Mouse (Mus musculus) myocyte (in vitro differentiated cells): ENCODE results near the gene Smco3. TPM values are rescaled to one million over a fixed set of nuclear protein-coding genes. Genes with fewer than 3 reads are reported as not detected.

ENCODE experiments used
- H3K27me3 ChIP-seq: one replicate; pipeline ENCODE4 v1.6.1; 2011; ENCODE audit not compliant: control insufficient read depth, insufficient read depth, insufficient read length
- H3K36me3 ChIP-seq: one replicate; pipeline ENCODE4 v1.6.1; 2011; ENCODE audit not compliant: control insufficient read depth, insufficient read depth
- H3K4me2 ChIP-seq: one replicate; pipeline ENCODE4 v1.6.1; 2011; ENCODE audit warnings: low read depth, control low read depth
- H3K4me3 ChIP-seq: one replicate; pipeline ENCODE4 v1.5.1; 2011; ENCODE audit warnings: mild to moderate bottlenecking, control low read depth, moderate library complexity
- H3K79me2 ChIP-seq: one replicate; pipeline ENCODE4 v1.6.1; 2011; ENCODE audit not compliant: control insufficient read depth, insufficient read depth
- H3ac ChIP-seq: one replicate; pipeline ENCODE4 v1.6.1; 2011; ENCODE audit not compliant: control insufficient read depth, insufficient read length
- CEBPB ChIP-seq: IDR thresholded peaks from 2 replicates; pipeline ENCODE4 v1.6.1; 2011; ENCODE audit warnings: mild to moderate bottlenecking, moderate library complexity; ENCODE audit not compliant: poor library complexity, insufficient read depth, severe bottlenecking
- E2F4 ChIP-seq: IDR thresholded peaks from one replicate; pipeline ENCODE4 v1.6.1; 2011; ENCODE audit warnings: mild to moderate bottlenecking, control low read depth, moderate library complexity; ENCODE audit not compliant: insufficient read depth
- MAX ChIP-seq: IDR thresholded peaks from one replicate; pipeline ENCODE4 v1.6.1; 2011; ENCODE audit warnings: low read depth, mild to moderate bottlenecking, control low read depth
- MYOD1 ChIP-seq, 3 experiments: IDR thresholded peaks; one replicate each; pipeline ENCODE4 v1.6.1; 2011; ENCODE audit warnings: control low read depth in 2 of 3, low read depth in 2 of 3, mild to moderate bottlenecking in 2 of 3, moderate library complexity in 1 of 3; ENCODE audit not compliant: insufficient read length in 2 of 3, control insufficient read depth in 1 of 3
- MYOG ChIP-seq, 3 experiments: IDR thresholded peaks; one replicate each; pipeline ENCODE4 v1.6.1; 2011; ENCODE audit warnings: control low read depth in 2 of 3, low read depth in 2 of 3, mild to moderate bottlenecking in 2 of 3; ENCODE audit not compliant: insufficient read length in 2 of 3, control insufficient read depth in 1 of 3, insufficient read depth in 1 of 3
- POLR2A ChIP-seq: IDR thresholded peaks from one replicate; pipeline ENCODE4 v1.6.1; 2011; ENCODE audit warnings: low read depth, mild to moderate bottlenecking, control low read depth, moderate library complexity; ENCODE audit not compliant: insufficient read length
- POLR2AphosphoS2 ChIP-seq: IDR thresholded peaks from one replicate; pipeline ENCODE4 v1.6.1; 2011; ENCODE audit warnings: low read depth, control low read depth; ENCODE audit not compliant: insufficient read length
- REST ChIP-seq: IDR thresholded peaks from one replicate; pipeline ENCODE4 v1.6.1; 2011; ENCODE audit warnings: mild to moderate bottlenecking, control low read depth, moderate library complexity; ENCODE audit not compliant: insufficient read depth, insufficient read length
- SRF ChIP-seq: IDR thresholded peaks from one replicate; pipeline ENCODE4 v1.6.1; 2011; ENCODE audit warnings: low read depth; ENCODE audit not compliant: control insufficient read depth, insufficient read length
- TCF12 ChIP-seq: IDR thresholded peaks from one replicate; pipeline ENCODE4 v1.6.1; 2011; ENCODE audit warnings: mild to moderate bottlenecking, control low read depth; ENCODE audit not compliant: poor library complexity, insufficient read depth, severe bottlenecking
- TCF3 ChIP-seq: IDR thresholded peaks from one replicate; pipeline ENCODE4 v1.6.1; 2011; ENCODE audit warnings: low read depth, control low read depth; ENCODE audit not compliant: insufficient read length
- USF1 ChIP-seq: IDR thresholded peaks from one replicate; pipeline ENCODE4 v1.6.1; 2011; ENCODE audit warnings: low read depth, mild to moderate bottlenecking, control low read depth, moderate library complexity
- polyA plus RNA-seq: library from polyadenylated mRNA; unstranded; fragments of >200 nt; fragmentation: generic; extraction: Trizol; gene quantifications from one replicate; pipeline ENCODE4 v1.2.1, GENCODE M21; 2012; ENCODE audit warnings: missing spikeins

The Smco3 gene
- polyA plus RNA-seq, 1 experiment, result 0.12 TPM

DNA sequence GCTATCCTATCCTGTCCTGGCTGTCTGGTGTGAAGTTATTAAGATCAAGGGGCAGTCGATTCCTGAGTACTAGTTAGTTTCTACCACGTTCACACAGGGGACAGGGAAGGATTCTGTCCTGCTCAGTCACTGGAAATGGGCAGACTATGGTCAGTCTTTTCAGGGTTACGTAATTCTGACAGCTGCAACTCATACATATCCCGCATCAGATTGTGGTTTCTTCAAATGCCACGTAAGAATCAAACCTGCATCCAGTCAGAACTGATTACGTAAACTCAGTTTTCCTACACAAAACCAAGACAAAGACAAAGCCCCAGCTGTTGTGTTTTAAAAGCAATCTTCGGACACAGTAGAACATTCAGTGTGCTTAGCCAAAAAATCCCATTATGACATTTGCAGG lies 19.9 kb downstream of the Smco3 start:
- Histone ChIP-seq H3K4me3 (no peak overlapping the region), H3K36me3 (peaks cover 28% of the 10 kb centered on the region), H3K79me2 (peaks cover under 1% of the 10 kb centered on the region), H3ac (no peak overlapping the region), H3K4me2 (no peak overlapping the region), H3K27me3 (no peaks in the 10 kb centered on the region)
- TF ChIP-seq POLR2A (no peak), MYOG (IDR thresholded peaks at IDR 0.05; ENCODE audit: control insufficient read depth in 1 of 3, insufficient read depth in 1 of 3, insufficient read length in 2 of 3, low read depth in 2 of 3) (no peak), MAX (no peak), TCF3 (no peak), POLR2AphosphoS2 (no peak), REST (no peak), MYOD1 (IDR thresholded peaks at IDR 0.05; ENCODE audit: control insufficient read depth in 1 of 3, insufficient read length in 2 of 3, low read depth in 2 of 3) (no peak), USF1 (no peak)

GRCm38 (mm10) chr6:136813117-136813516 lies 22.1 kb downstream of the Smco3 start:
- H3K79me2 ChIP-seq, result peaks cover 18% of the 10 kb centered on the region
- no peaks in the 10 kb centered on the region for H3K27me3 ChIP-seq
- H3K4me2 ChIP-seq, result no peak overlapping the region
- TF ChIP-seq POLR2AphosphoS2, result no peak
- no peak for TF ChIP-seq SRF
- no peak for TF ChIP-seq MYOG (IDR thresholded peaks at IDR 0.05; ENCODE audit: control insufficient read depth in 1 of 3, insufficient read depth in 1 of 3, insufficient read length in 2 of 3, low read depth in 2 of 3)
- no peak for TF ChIP-seq MAX
- no peak for TF ChIP-seq POLR2A
- no peak for TF ChIP-seq REST
- TF ChIP-seq TCF3, result no peak
- no peak for TF ChIP-seq MYOD1 (IDR thresholded peaks at IDR 0.05; ENCODE audit: control insufficient read depth in 1 of 3, insufficient read length in 2 of 3, low read depth in 2 of 3)
- TF ChIP-seq E2F4, result no peak
- no peak for TF ChIP-seq TCF12
- no peak for TF ChIP-seq CEBPB
- no peak for TF ChIP-seq USF1
- H3K4me3 ChIP-seq, result no peak overlapping the region
- H3ac ChIP-seq, result no peak overlapping the region
- peaks cover 23% of the 10 kb centered on the region for H3K36me3 ChIP-seq

DNA sequence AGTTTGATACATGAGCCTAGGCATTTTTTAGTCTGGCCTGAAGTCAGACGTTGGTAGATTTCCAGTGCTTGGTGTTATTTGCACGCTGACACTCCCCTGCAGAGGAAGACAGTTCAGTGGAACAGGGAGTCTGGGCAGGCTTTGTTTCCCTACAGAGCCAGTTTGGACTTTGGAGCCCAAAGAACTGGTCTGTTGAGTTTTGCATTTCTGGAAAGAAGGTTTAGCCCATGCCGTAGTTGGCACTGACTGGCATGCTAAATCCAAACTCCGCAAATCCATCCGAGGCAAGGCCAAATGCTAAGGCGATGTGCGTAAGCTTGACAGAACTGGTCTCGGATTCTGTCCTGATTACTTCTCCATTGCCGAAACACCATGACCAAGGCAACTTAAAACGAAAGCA lies 24.1 kb downstream of the Smco3 start:
- H3ac ChIP-seq, result no peak overlapping the region
- no peak for TF ChIP-seq POLR2A
- TF ChIP-seq POLR2AphosphoS2, result peak; percentile 30
- H3K4me3 ChIP-seq, result no peak overlapping the region
- H3K36me3 ChIP-seq, result peaks cover 17% of the 10 kb centered on the region
- H3K4me2 ChIP-seq, result no peak overlapping the region
- no peaks in the 10 kb centered on the region for H3K27me3 ChIP-seq
- peaks cover 18% of the 10 kb centered on the region for H3K79me2 ChIP-seq

DNA sequence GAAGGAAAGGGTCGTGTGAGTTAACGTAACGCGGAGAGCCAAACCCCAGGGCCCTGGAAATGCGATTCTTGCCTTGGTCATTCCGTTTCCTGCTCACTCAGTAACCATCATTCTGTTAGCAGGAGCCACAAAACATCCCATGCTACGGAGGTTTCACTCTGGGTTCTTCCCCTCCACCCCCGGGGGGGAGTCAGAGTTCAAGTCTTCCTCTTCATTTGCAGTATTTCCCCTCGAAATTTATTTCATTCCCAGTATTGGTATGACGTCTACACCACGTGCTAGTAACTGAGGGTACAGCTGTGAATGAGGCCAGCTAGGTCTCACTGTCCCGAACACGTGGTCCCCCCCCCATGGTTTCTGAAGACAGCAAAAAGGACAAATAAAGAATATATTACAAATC lies 25.6 kb downstream of the Smco3 start:
- Histone ChIP-seq H3K4me3 (peak overlapping the region; percentile 72), H3K36me3 (peaks cover 16% of the 10 kb centered on the region), H3ac (no peak overlapping the region), H3K27me3 (no peaks in the 10 kb centered on the region), H3K4me2 (peak overlapping the region; percentile 82), H3K79me2 (peaks cover 18% of the 10 kb centered on the region)
- no peak for TF ChIP-seq POLR2A
- TF ChIP-seq USF1, result no peak
- TF ChIP-seq REST, result no peak
- no peak for TF ChIP-seq CEBPB
- TF ChIP-seq MAX, result no peak

DNA sequence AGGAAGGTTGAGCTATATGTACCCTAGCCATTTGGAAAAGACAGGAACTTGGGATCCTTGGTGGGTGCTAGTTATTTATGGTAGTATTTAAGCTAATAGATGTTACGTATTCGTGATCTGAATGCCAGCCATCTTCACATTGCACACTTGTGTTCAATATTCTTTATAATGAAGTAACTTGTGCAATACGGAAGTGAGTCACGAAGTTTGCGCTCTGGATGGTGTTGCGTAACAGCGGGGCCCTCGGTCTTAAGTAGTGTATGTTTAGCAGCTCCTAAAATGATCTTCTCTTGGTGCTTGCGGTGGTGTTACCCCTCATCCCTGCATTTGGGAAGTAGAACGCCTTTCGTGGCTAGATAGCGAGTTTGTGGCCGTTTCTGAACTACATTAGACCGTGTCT lies 26.2 kb downstream of the Smco3 start:
- Histone ChIP-seq H3K36me3 (peaks cover 10% of the 10 kb centered on the region), H3K4me2 (peak overlapping the region; percentile 82), H3K27me3 (no peaks in the 10 kb centered on the region), H3K4me3 (peak overlapping the region; percentile 72), H3K79me2 (peaks cover 18% of the 10 kb centered on the region), H3ac (peak overlapping the region; percentile 53)
- TF ChIP-seq CEBPB (peak; percentile 100), SRF (no peak), POLR2AphosphoS2 (no peak), MYOG (IDR thresholded peaks at IDR 0.05; ENCODE audit: control insufficient read depth in 1 of 3, insufficient read depth in 1 of 3, insufficient read length in 2 of 3, low read depth in 2 of 3) (no peak)

- Histone ChIP-seq H3K79me2 (peaks cover 18% of the 10 kb centered on the region), H3K36me3 (peaks cover 6% of the 10 kb centered on the region), H3K27me3 (no peaks in the 10 kb centered on the region), H3K4me2 (peak overlapping the region; percentile 82), H3ac (peak overlapping the region; percentile 53), H3K4me3 (peak overlapping the region; percentile 72)
- TF ChIP-seq CEBPB (no peak), E2F4 (no peak), MYOD1 (IDR thresholded peaks at IDR 0.05; ENCODE audit: control insufficient read depth in 1 of 3, insufficient read length in 2 of 3, low read depth in 2 of 3) (no peak), TCF12 (no peak), SRF (no peak), POLR2AphosphoS2 (no peak), USF1 (no peak), MAX (no peak), MYOG (IDR thresholded peaks at IDR 0.05; ENCODE audit: control insufficient read depth in 1 of 3, insufficient read depth in 1 of 3, insufficient read length in 2 of 3, low read depth in 2 of 3) (no peak), POLR2A (no peak), TCF3 (no peak), REST (no peak)
Measured at GRCm38 (mm10) chr6:136808631-136809046, 26.6 kb downstream of the Smco3 start.
